In the genomic region with DNA sequence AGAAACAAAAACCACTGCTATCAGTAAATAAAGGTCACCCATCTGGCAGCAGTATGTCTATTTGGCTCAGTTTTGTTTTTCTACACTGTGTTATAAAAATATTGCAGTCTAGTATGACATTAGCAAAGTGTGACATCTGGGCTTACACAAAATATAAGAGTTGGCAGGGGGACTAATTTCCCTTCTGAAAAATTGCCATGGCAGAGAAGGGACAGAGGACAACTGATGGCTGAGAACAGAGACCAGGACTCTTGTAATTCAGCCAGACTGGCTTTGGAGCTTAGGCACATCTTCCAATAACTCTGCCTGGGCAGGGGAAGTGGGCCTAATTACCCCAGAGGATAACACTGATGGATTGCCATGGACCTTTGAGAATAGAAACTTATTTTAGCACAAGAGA, we compare ENCODE assay signal across 21 mouse cellular contexts.
A peak's percentile ranks its signal among the peaks of the same experiment; 100 is the strongest.
DNase-seq lines count a peak whose midpoint lies in the region; ATAC-seq and TF ChIP-seq lines count a peak whose summit lies in the region.
"Had no signal": no experiment of that assay in that cellular context is flagged by ENCODE, and none has a peak within 500 bp of the region (broad histone marks: within the 10 kb centered on the region; RNA-seq: fewer than 3 reads in every experiment).

No protein-coding gene starts in this region.

- no peaks in the 10 kb centered on the region for H3K36me3 ChIP-seq in lung, postnatal 0 days (ENCODE audit: insufficient read depth, low read length)
- H3K36me3 ChIP-seq: embryonic facial prominence, embryonic 15.5 days; heart, embryonic 13.5 days; limb, embryonic 13.5 days; liver, embryonic 13.5 days; midbrain, embryonic 10.5 days; neural tube, embryonic 12.5 days had no signal

- no peak overlapping the region for H3K27ac ChIP-seq in lung, postnatal 0 days (ENCODE audit: low read length)
- H3K27ac ChIP-seq: embryonic facial prominence, embryonic 15.5 days; heart, embryonic 13.5 days; layer of hippocampus, adult 2 months; limb, embryonic 13.5 days; liver, embryonic 13.5 days; midbrain, embryonic 10.5 days; neural tube, embryonic 12.5 days had no signal

- peak; percentile 5 to 8 for DNase-seq in cerebellum, adult 18-20 months
- DNase-seq in cerebellum, adult 11 months = no peak
- peak; percentile 2 to 15 for DNase-seq in heart, adult 9 months (ENCODE audit: low spot score in 2 of 2)
- no peak for DNase-seq in heart, postnatal 4 days
- DNase-seq in lung, postnatal 0 days (ENCODE audit: low spot score) = peak; percentile 21
- no peak for DNase-seq in lung, postnatal 10 days
- peak; percentile 6 to 8 for DNase-seq in cerebellum, postnatal 25 days
- no peak for DNase-seq in thymus, postnatal 36 days
- DNase-seq: B cell, adult 2 months; gastrocnemius, postnatal 14 days; kidney, adult 2 months; kidney, postnatal 10 days; layer of hippocampus, postnatal 36 days; liver, embryonic 13.5 days had no signal

- no peaks in the 10 kb centered on the region for H3K27me3 ChIP-seq in lung, postnatal 0 days (replicated peaks; ENCODE audit: insufficient read depth, low read length)
- H3K27me3 ChIP-seq: embryonic facial prominence, embryonic 15.5 days; heart, embryonic 13.5 days; limb, embryonic 13.5 days; liver, embryonic 13.5 days; neural tube, embryonic 12.5 days had no signal

- no peak for TF ChIP-seq CTCF in lung, postnatal 0 days (IDR thresholded peaks at IDR 0.05)

- no peaks in the 10 kb centered on the region for H3K4me1 ChIP-seq in lung, postnatal 0 days (ENCODE audit: insufficient read depth, low read depth, low read length)
- H3K4me1 ChIP-seq: embryonic facial prominence, embryonic 15.5 days; heart, embryonic 13.5 days; liver, embryonic 13.5 days; midbrain, embryonic 10.5 days; neural tube, embryonic 12.5 days had no signal

- no peak for TF ChIP-seq EP300 in lung, postnatal 0 days (IDR thresholded peaks at IDR 0.05)

- no peaks in the 10 kb centered on the region for H3K9me3 ChIP-seq in lung, postnatal 0 days (ENCODE audit: low read length)
- H3K9me3 ChIP-seq: embryonic facial prominence, embryonic 15.5 days; heart, embryonic 13.5 days; limb, embryonic 13.5 days; liver, embryonic 13.5 days; midbrain, embryonic 10.5 days; neural tube, embryonic 12.5 days had no signal

- H3K4me3 ChIP-seq in lung, postnatal 0 days (ENCODE audit: low read depth, low read length) = no peak overlapping the region
- H3K4me3 ChIP-seq: embryonic facial prominence, embryonic 15.5 days; heart, embryonic 13.5 days; layer of hippocampus, adult 2 months; limb, embryonic 13.5 days; liver, embryonic 13.5 days; midbrain, embryonic 10.5 days; neural tube, embryonic 12.5 days had no signal

- no peak overlapping the region for H3K9ac ChIP-seq in lung, postnatal 0 days (replicated peaks; ENCODE audit: low read depth)
- H3K9ac ChIP-seq: embryonic facial prominence, embryonic 15.5 days; heart, embryonic 13.5 days; limb, embryonic 13.5 days; liver, embryonic 13.5 days; neural tube, embryonic 12.5 days had no signal

- ATAC-seq in lung, postnatal 0 days = peak; percentile 28; the same call in 1 of the 2 replicates
- ATAC-seq: inflammation-experienced regulatory T-cells, adult 6 months had no signal

- H3K4me2 ChIP-seq in lung, postnatal 0 days (replicated peaks; ENCODE audit: low read depth, low read length) = no peak overlapping the region
- H3K4me2 ChIP-seq: embryonic facial prominence, embryonic 15.5 days; heart, embryonic 13.5 days; limb, embryonic 13.5 days; liver, embryonic 13.5 days; neural tube, embryonic 12.5 days had no signal

Comparison
In these comparisons a context has a peak if more than half of its experiments do, and no peak if none do; other contexts are left out.
1. DNase-seq: peak in cerebellum, adult 18-20 months (2 of 2), heart, adult 9 months (2 of 2), lung, postnatal 0 days (single experiment) and cerebellum, postnatal 25 days (2 of 2); none in cerebellum, adult 11 months (single experiment), heart, postnatal 4 days (single experiment), lung, postnatal 10 days (single experiment) and thymus, postnatal 36 days (0 of 2).